Mouse (Mus musculus) cerebellum, adult 9-11 months (tissue): ENCODE results near the gene Cttnbp2.

Experiments used
- DNase-seq: peaks from one replicate; pipeline ENCODE4 v3.0.0; 2022

The Cttnbp2 gene

GRCm38 (mm10) chr6:18514480-18515352 lies at the start of gene Cttnbp2:
Gene Cttnbp2, minus strand, starts transcription at chr6:18514843.
- DNase-seq: peak; percentile 68

GRCm38 (mm10) chr6:18559019-18559418 lies 44.4 kb upstream of the Cttnbp2 start:
- no peak for DNase-seq

GRCm38 (mm10) chr6:18547516-18548465 lies 33.1 kb upstream of the Cttnbp2 start:
- DNase-seq: no peak

GRCm38 (mm10) chr6:18543878-18544277 lies 29.2 kb upstream of the Cttnbp2 start:
- no peak for DNase-seq

- no peak for DNase-seq
Measured at GRCm38 (mm10) chr6:18540396-18540795, 25.8 kb upstream of the Cttnbp2 start.

- no peak for DNase-seq
Measured at GRCm38 (mm10) chr6:18530394-18530793, 15.8 kb upstream of the Cttnbp2 start.

GRCm38 (mm10) chr6:18517626-18518025 lies 3.0 kb upstream of the Cttnbp2 start:
- DNase-seq: no peak

- peak; percentile 43 for DNase-seq
Measured at GRCm38 (mm10) chr6:18513611-18514473, 801 bp downstream of the Cttnbp2 start.

GRCm38 (mm10) chr6:18511886-18512285 lies 2.8 kb downstream of the Cttnbp2 start:
- DNase-seq: no peak

GRCm38 (mm10) chr6:18508036-18508435 lies 6.6 kb downstream of the Cttnbp2 start:
- no peak for DNase-seq

GRCm38 (mm10) chr6:18499833-18500232 lies 14.8 kb downstream of the Cttnbp2 start:
- no peak for DNase-seq

GRCm38 (mm10) chr6:18492977-18493376 lies 21.7 kb downstream of the Cttnbp2 start:
- no peak for DNase-seq

GRCm38 (mm10) chr6:18492248-18492901 lies 22.3 kb downstream of the Cttnbp2 start:
- DNase-seq: no peak

GRCm38 (mm10) chr6:18485087-18485486 lies 29.6 kb downstream of the Cttnbp2 start:
- no peak for DNase-seq

- no peak for DNase-seq
Measured at GRCm38 (mm10) chr6:18484061-18484460, 30.6 kb downstream of the Cttnbp2 start.

GRCm38 (mm10) chr6:18482546-18482945 lies 32.1 kb downstream of the Cttnbp2 start:
- DNase-seq: no peak

- no peak for DNase-seq
Measured at GRCm38 (mm10) chr6:18481781-18482180, 32.9 kb downstream of the Cttnbp2 start.

GRCm38 (mm10) chr6:18477313-18477930 lies 37.2 kb downstream of the Cttnbp2 start:
- no peak for DNase-seq

- no peak for DNase-seq
Measured at GRCm38 (mm10) chr6:18474983-18475382, 39.7 kb downstream of the Cttnbp2 start.

GRCm38 (mm10) chr6:18474541-18474940 lies 40.1 kb downstream of the Cttnbp2 start:
- no peak for DNase-seq

GRCm38 (mm10) chr6:18469206-18469605 lies 45.4 kb downstream of the Cttnbp2 start:
- no peak for DNase-seq

GRCm38 (mm10) chr6:18467777-18468176 lies 46.9 kb downstream of the Cttnbp2 start:
- no peak for DNase-seq
